Mouse (Mus musculus): ENCODE data around the gene Ifitm7. TPM values are rescaled to one million over a fixed set of nuclear protein-coding genes. Genes with fewer than 3 reads are reported as not detected.
"Not testable (repeated sequence)": the region's sequence is repeated elsewhere in the genome, so short reads cannot be mapped to it uniquely, and the experiment has no call there.

Ifitm7 gene
- polyA plus RNA-seq, 1 experiment: 10.1 TPM

- Histone ChIP-seq H3K4me1 (ENCODE audit: control insufficient read depth, insufficient read depth, low read length) (no peaks in the 10 kb centered on the region), H3K27ac (ENCODE audit: insufficient read depth, low read length) (no peak overlapping the region), H3K27me3 (ENCODE audit: control insufficient read depth, insufficient read depth, low read length, poor library complexity, severe bottlenecking) (no peaks in the 10 kb centered on the region), H3K9me3 (replicated peaks; ENCODE audit: control insufficient read depth, insufficient read depth, low read length, poor library complexity, severe bottlenecking) (no peaks in the 10 kb centered on the region), H3K4me3 (ENCODE audit: low read depth, low read length) (no peak overlapping the region), H3K36me3 (ENCODE audit: control insufficient read depth, insufficient read depth, low read length, poor library complexity, severe bottlenecking) (no peaks in the 10 kb centered on the region), H3K9ac (ENCODE audit: low read depth, poor library complexity, severe bottlenecking) (no peak overlapping the region)
- no peak for TF ChIP-seq EP300 (IDR thresholded peaks at IDR 0.05; ENCODE audit: insufficient read depth, low read depth, low read length)
- no peak for TF ChIP-seq CTCF (IDR thresholded peaks at IDR 0.05; ENCODE audit: low read depth, low read length)
- TF ChIP-seq POLR2A (IDR thresholded peaks at IDR 0.05; ENCODE audit: insufficient read depth, low read length): no peak
These were observed 6.0 kb upstream of the Ifitm7 start for GRCm38 (mm10) chr16:13992518-13993248.

- TF ChIP-seq POLR2A (IDR thresholded peaks at IDR 0.05; ENCODE audit: insufficient read depth, low read length): no peak
- no peak for TF ChIP-seq EP300 (IDR thresholded peaks at IDR 0.05; ENCODE audit: insufficient read depth, low read depth, low read length)
- TF ChIP-seq CTCF (IDR thresholded peaks at IDR 0.05; ENCODE audit: low read depth, low read length): no peak
- Histone ChIP-seq H3K9ac (ENCODE audit: low read depth, poor library complexity, severe bottlenecking) (peak overlapping the region; percentile 83), H3K9me3 (replicated peaks; ENCODE audit: control insufficient read depth, insufficient read depth, low read length, poor library complexity, severe bottlenecking) (peaks cover 14% of the 10 kb centered on the region), H3K4me3 (ENCODE audit: low read depth, low read length) (peak overlapping the region; percentile 93), H3K36me3 (ENCODE audit: control insufficient read depth, insufficient read depth, low read length, poor library complexity, severe bottlenecking) (0 out of 2 replicates have a peak, but pooled peaks cover under 1% of the 10 kb centered on the region), H3K27ac (ENCODE audit: insufficient read depth, low read length) (peak overlapping the region; percentile 17; the same call in 1 of the 2 replicates), H3K27me3 (ENCODE audit: control insufficient read depth, insufficient read depth, low read length, poor library complexity, severe bottlenecking) (no peaks in the 10 kb centered on the region), H3K4me1 (ENCODE audit: control insufficient read depth, insufficient read depth, low read length) (no peaks in the 10 kb centered on the region)
These were observed 503 bp downstream of the Ifitm7 start for GRCm38 (mm10) chr16:13986197-13986573.

- no peak overlapping the region for H3K4me3 ChIP-seq (ENCODE audit: low read depth, low read length)
- no peak overlapping the region for H3K9ac ChIP-seq (ENCODE audit: low read depth, poor library complexity, severe bottlenecking)
- H3K36me3 ChIP-seq (ENCODE audit: control insufficient read depth, insufficient read depth, low read length, poor library complexity, severe bottlenecking): 0 out of 2 replicates have a peak, but pooled peaks cover 2% of the 10 kb centered on the region
- H3K27ac ChIP-seq (ENCODE audit: insufficient read depth, low read length): no peak overlapping the region
- TF ChIP-seq CTCF (IDR thresholded peaks at IDR 0.05; ENCODE audit: low read depth, low read length) (no peak), EP300 (IDR thresholded peaks at IDR 0.05; ENCODE audit: insufficient read depth, low read depth, low read length) (no peak), POLR2A (IDR thresholded peaks at IDR 0.05; ENCODE audit: insufficient read depth, low read length) (no peak)
- H3K9me3 ChIP-seq (replicated peaks; ENCODE audit: control insufficient read depth, insufficient read depth, low read length, poor library complexity, severe bottlenecking): peaks cover 29% of the 10 kb centered on the region
- no peaks in the 10 kb centered on the region for H3K4me1 ChIP-seq (ENCODE audit: control insufficient read depth, insufficient read depth, low read length)
- no peaks in the 10 kb centered on the region for H3K27me3 ChIP-seq (ENCODE audit: control insufficient read depth, insufficient read depth, low read length, poor library complexity, severe bottlenecking)
These were observed 3.5 kb downstream of the Ifitm7 start for GRCm38 (mm10) chr16:13983161-13983560.

GRCm38 (mm10) chr16:13981726-13982125 is 5.0 kb downstream of the Ifitm7 start:
- H3K4me3 ChIP-seq (ENCODE audit: low read depth, low read length); H3K9ac ChIP-seq (ENCODE audit: low read depth, poor library complexity, severe bottlenecking): not testable (repeated sequence)
- peak overlapping the region; percentile 85 for H3K27ac ChIP-seq (ENCODE audit: insufficient read depth, low read length)

GRCm38 (mm10) chr16:13977026-13977425 is 9.7 kb downstream of the Ifitm7 start:
- Histone ChIP-seq H3K27ac (ENCODE audit: insufficient read depth, low read length) (peak overlapping the region; percentile 100), H3K9me3 (replicated peaks; ENCODE audit: control insufficient read depth, insufficient read depth, low read length, poor library complexity, severe bottlenecking) (peaks cover 25% of the 10 kb centered on the region)
- H3K4me1 ChIP-seq (ENCODE audit: control insufficient read depth, insufficient read depth, low read length); H3K27me3 ChIP-seq (ENCODE audit: control insufficient read depth, insufficient read depth, low read length, poor library complexity, severe bottlenecking); H3K36me3 ChIP-seq (ENCODE audit: control insufficient read depth, insufficient read depth, low read length, poor library complexity, severe bottlenecking); H3K4me3 ChIP-seq (ENCODE audit: low read depth, low read length); H3K9ac ChIP-seq (ENCODE audit: low read depth, poor library complexity, severe bottlenecking): not testable (repeated sequence)

More at GRCm38 (mm10) chr16:13981726-13982125, 5.0 kb downstream of the Ifitm7 start:
- peak; percentile 49; the same call in 1 of the 2 replicates for TF ChIP-seq EP300 (IDR thresholded peaks at IDR 0.05; ENCODE audit: insufficient read depth, low read depth, low read length)
- peaks cover 33% of the 10 kb centered on the region for H3K9me3 ChIP-seq (replicated peaks; ENCODE audit: control insufficient read depth, insufficient read depth, low read length, poor library complexity, severe bottlenecking)
- H3K27me3 ChIP-seq (ENCODE audit: control insufficient read depth, insufficient read depth, low read length, poor library complexity, severe bottlenecking); H3K36me3 ChIP-seq (ENCODE audit: control insufficient read depth, insufficient read depth, low read length, poor library complexity, severe bottlenecking); H3K4me1 ChIP-seq (ENCODE audit: control insufficient read depth, insufficient read depth, low read length): not testable (repeated sequence)

GRCm38 (mm10) chr16:13976358-13976896 is 10.3 kb downstream of the Ifitm7 start:
- not testable (repeated sequence) for H3K9ac ChIP-seq (ENCODE audit: low read depth, poor library complexity, severe bottlenecking); H3K4me1 ChIP-seq (ENCODE audit: control insufficient read depth, insufficient read depth, low read length); H3K36me3 ChIP-seq (ENCODE audit: control insufficient read depth, insufficient read depth, low read length, poor library complexity, severe bottlenecking); H3K27me3 ChIP-seq (ENCODE audit: control insufficient read depth, insufficient read depth, low read length, poor library complexity, severe bottlenecking); H3K4me3 ChIP-seq (ENCODE audit: low read depth, low read length)
- H3K27ac ChIP-seq (ENCODE audit: insufficient read depth, low read length): peak overlapping the region; percentile 100
- TF ChIP-seq EP300 (IDR thresholded peaks at IDR 0.05; ENCODE audit: insufficient read depth, low read depth, low read length): peak; percentile 86
- peaks cover 22% of the 10 kb centered on the region for H3K9me3 ChIP-seq (replicated peaks; ENCODE audit: control insufficient read depth, insufficient read depth, low read length, poor library complexity, severe bottlenecking)
